Mouse (Mus musculus): ENCODE data around the gene 4930583I09Rik. TPM values are rescaled to one million over a fixed set of nuclear protein-coding genes. Genes with fewer than 3 reads are reported as not detected.

4930583I09Rik gene
- polyA plus RNA-seq, 2 experiments: not detected

DNA sequence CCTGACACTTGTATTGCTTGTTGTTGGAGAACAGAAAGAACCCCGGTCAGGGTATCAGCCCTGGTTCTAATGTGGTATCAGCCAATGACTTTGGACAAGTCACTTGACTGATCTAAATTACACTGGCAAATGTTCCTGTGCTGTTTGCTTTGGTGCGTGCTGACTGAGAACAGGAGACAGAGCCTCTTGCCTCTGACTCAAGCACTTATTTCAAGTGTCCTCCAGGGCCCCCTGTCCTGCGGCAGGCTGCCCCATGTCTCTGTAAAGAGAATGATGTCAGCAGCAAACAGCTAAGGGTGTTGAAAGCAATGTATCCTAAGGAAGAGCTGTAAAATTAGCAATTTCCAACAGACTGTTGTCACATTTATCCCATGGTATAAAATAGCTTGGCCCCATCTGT is 46.7 kb downstream of the 4930583I09Rik start:
- no peak for DNase-seq (ENCODE audit: low read depth in 3 of 3, low spot score in 3 of 3)
- no peak overlapping the region for H3K4me2 ChIP-seq (ENCODE audit: low read depth)
- TF ChIP-seq EP300 (IDR thresholded peaks at IDR 0.05; ENCODE audit: low read depth) (no peak), CTCF (IDR thresholded peaks at IDR 0.05; ENCODE audit: low read depth) (no peak)
- no peaks in the 10 kb centered on the region for H3K9me3 ChIP-seq (ENCODE audit: control insufficient read depth, low read length)
- H3K9ac ChIP-seq (replicated peaks): no peak overlapping the region
- no peaks in the 10 kb centered on the region for H3K27me3 ChIP-seq (ENCODE audit: control insufficient read depth, insufficient read depth, low read length)
- 62% methylated on average over 3 of the region's 3 CpGs for WGBS (ENCODE audit: insufficient replicate concordance)
- no peak overlapping the region for H3K27ac ChIP-seq
- no peak overlapping the region for H3K4me3 ChIP-seq (ENCODE audit: insufficient read depth in 1 of 2, low read depth in 2 of 2, low read length in 2 of 2)
- no peaks in the 10 kb centered on the region for H3K4me1 ChIP-seq (replicated peaks; ENCODE audit: control insufficient read depth in 2 of 2, insufficient read depth in 2 of 2, low read length in 1 of 2)
- no peaks in the 10 kb centered on the region for H3K36me3 ChIP-seq (replicated peaks; ENCODE audit: control insufficient read depth, insufficient read depth, low read depth)
- ATAC-seq (ENCODE audit: insufficient read depth): no peak

GRCm38 (mm10) chr17:64788301-64788700 is 47.6 kb downstream of the 4930583I09Rik start:
- TF ChIP-seq CTCF (IDR thresholded peaks at IDR 0.05; ENCODE audit: low read depth) (no peak), EP300 (IDR thresholded peaks at IDR 0.05; ENCODE audit: low read depth) (no peak)
- Histone ChIP-seq H3K27me3 (ENCODE audit: control insufficient read depth, insufficient read depth, low read length) (no peaks in the 10 kb centered on the region), H3K9ac (replicated peaks) (no peak overlapping the region), H3K4me3 (ENCODE audit: insufficient read depth in 1 of 2, low read depth in 2 of 2, low read length in 2 of 2) (no peak overlapping the region), H3K9me3 (ENCODE audit: control insufficient read depth, low read length) (no peaks in the 10 kb centered on the region), H3K4me1 (replicated peaks; ENCODE audit: control insufficient read depth in 2 of 2, insufficient read depth in 2 of 2, low read length in 1 of 2) (no peaks in the 10 kb centered on the region), H3K4me2 (ENCODE audit: low read depth) (no peak overlapping the region), H3K36me3 (replicated peaks; ENCODE audit: control insufficient read depth, insufficient read depth, low read depth) (no peaks in the 10 kb centered on the region), H3K27ac (no peak overlapping the region)
- DNase-seq (ENCODE audit: low read depth in 3 of 3, low spot score in 3 of 3) (no peak), ATAC-seq (ENCODE audit: insufficient read depth) (no peak)
- 71% methylated on average over 13 of the region's 13 CpGs for WGBS (ENCODE audit: insufficient replicate concordance)

GRCm38 (mm10) chr17:64785961-64786360 is 49.9 kb downstream of the 4930583I09Rik start:
- no peaks in the 10 kb centered on the region for H3K27me3 ChIP-seq (ENCODE audit: control insufficient read depth, insufficient read depth, low read length)
- no peak overlapping the region for H3K4me2 ChIP-seq (ENCODE audit: low read depth)
- no peak overlapping the region for H3K4me3 ChIP-seq (ENCODE audit: insufficient read depth in 1 of 2, low read depth in 2 of 2, low read length in 2 of 2)
- H3K4me1 ChIP-seq (replicated peaks; ENCODE audit: control insufficient read depth in 2 of 2, insufficient read depth in 2 of 2, low read length in 1 of 2): peaks cover 0 to under 1% of the 10 kb centered on the region in 2 experiments; a peak in 1 of 4 replicates
- no peak overlapping the region for H3K9ac ChIP-seq (replicated peaks)
- ATAC-seq (ENCODE audit: insufficient read depth) (no peak), DNase-seq (ENCODE audit: low read depth in 3 of 3, low spot score in 3 of 3) (no peak)
- TF ChIP-seq CTCF (IDR thresholded peaks at IDR 0.05; ENCODE audit: low read depth) (no peak), EP300 (IDR thresholded peaks at IDR 0.05; ENCODE audit: low read depth) (no peak)
- H3K36me3 ChIP-seq (replicated peaks; ENCODE audit: control insufficient read depth, insufficient read depth, low read depth): no peaks in the 10 kb centered on the region
- H3K27ac ChIP-seq: no peak overlapping the region
- H3K9me3 ChIP-seq (ENCODE audit: control insufficient read depth, low read length): no peaks in the 10 kb centered on the region
- 48% methylated on average over 1 of the region's 1 CpGs for WGBS (ENCODE audit: insufficient replicate concordance)

Other genes starting within 250 kb of the 4930583I09Rik start
- gene Man2a1, start 235.3 kb downstream of the 4930583I09Rik start, polyA plus RNA-seq (2012; rRNA removed): 7.2 and 9.1 TPM in 2 replicates
- gene Man2a1, start 235.3 kb downstream of the 4930583I09Rik start, polyA plus RNA-seq (2014; fragmentation: Nextera tagmentation; extraction: Ambion mirVana): 3.2 and 3.7 TPM in 2 replicates